Mouse (Mus musculus): Measurements from ENCODE around the gene Cdv3. TPM values are rescaled to one million over a fixed set of nuclear protein-coding genes. Genes with fewer than 3 reads are reported as not detected.
A peak's percentile ranks its signal among the peaks of the same experiment; 100 is the strongest.

Cdv3 gene
- polyA plus RNA-seq (2021) = 102 TPM

DNA sequence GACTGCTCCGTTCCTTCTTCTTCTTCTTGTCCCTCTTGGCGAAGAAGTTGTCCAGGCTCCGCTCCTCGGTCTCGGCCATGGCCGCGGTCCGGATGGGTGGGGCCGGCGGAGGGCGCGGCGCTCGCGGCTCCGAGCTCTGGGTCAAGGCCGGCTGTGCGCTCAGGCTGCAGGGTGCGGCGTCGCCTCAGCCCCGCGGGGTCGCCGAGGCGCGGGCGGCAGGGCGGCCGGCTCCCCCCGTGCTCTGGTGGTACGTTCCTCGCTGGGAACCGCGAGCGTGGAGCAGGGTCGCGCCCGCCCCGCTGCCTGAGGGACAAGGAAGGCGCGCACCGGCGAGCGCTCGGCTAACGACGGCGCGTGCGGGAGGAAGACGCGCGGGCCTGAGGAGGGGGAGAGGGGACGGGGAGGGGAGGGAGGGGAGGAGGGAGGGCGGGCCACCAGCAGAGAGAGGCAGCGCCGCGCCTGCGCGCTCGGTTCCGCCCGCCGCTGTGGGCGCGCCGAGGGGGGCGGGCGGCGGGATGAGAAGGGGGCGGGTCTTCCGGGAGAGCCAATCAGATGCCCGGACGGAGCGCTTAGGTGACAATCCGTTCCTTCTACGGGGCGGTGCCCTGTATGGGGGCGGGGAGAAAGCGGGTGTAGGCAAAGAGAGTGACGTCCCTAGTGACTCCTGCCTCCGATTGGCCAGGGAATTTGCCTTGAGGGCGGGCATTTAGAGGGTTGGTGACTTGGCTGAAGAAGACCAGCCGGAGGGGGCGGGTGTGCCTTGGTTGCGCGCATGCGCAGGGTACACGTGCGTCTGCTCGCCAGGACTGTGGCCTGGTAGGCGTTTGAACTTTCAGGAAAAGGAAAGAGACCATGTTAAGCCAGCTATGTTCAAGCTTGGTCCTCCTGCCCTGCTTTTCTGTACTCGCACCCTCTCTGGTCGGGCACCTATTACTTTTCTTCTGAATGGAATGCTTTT lies at the start of gene Cdv3:
Cdv3 (minus strand) TSS at position 551 of the 958 bp plus-strand sequence.
- no peaks in the 10 kb centered on the region for H3K27me3 ChIP-seq
- DNase-seq (ENCODE audit: low read depth, low spot score) = peak; percentile 98
- peak; percentile 97 for ATAC-seq
- no peak for TF ChIP-seq CTCF (IDR thresholded peaks at IDR 0.05)
- POLR2A ChIA-PET = interaction anchor here (0.7 to 1.2 kb wide), 2 partner anchors 66 to 158 kb away, joined by 3 to 4 read pairs; no protein-coding TSS in a partner anchor
- in situ Hi-C loops (cut with MboI; ENCODE audit: low pct_unique_long_range_greater_than_20kb) = loop anchor here (25.0 kb wide), 1 partner anchor 647 kb away; the partner anchor contains the start of gene Nphp3
- CTCF ChIA-PET = no interaction called here

DNA sequence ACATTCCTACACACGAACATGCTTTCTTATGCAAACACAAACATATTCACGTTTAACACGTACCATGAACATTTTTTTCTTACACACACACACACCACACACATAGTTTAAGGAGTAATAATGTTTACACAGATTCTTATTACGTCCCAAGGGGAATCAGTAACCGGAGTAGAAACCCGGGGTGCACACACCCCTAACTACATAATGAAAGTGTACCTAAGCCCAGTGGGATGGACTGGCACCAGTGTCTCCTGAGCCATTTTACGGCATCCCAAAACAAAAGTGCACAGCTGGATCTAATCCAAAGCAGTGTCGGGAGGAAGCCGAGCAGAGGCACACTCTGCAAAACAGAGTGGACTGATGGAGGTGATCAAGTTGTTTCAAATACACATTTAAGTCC lies 47.8 kb upstream of the Cdv3 start:
- ATAC-seq = no peak
- CTCF ChIA-PET = interaction anchor here (1.2 kb wide), 1 partner anchor 34 kb away, joined by 4 read pairs; no protein-coding TSS in a partner anchor
- no peak for TF ChIP-seq CTCF (IDR thresholded peaks at IDR 0.05)
- in situ Hi-C loops (cut with MboI; ENCODE audit: low pct_unique_long_range_greater_than_20kb) = no loop called here
- DNase-seq (ENCODE audit: low read depth, low spot score) = no peak
- POLR2A ChIA-PET = no interaction called here
- H3K27me3 ChIP-seq = no peaks in the 10 kb centered on the region

DNA sequence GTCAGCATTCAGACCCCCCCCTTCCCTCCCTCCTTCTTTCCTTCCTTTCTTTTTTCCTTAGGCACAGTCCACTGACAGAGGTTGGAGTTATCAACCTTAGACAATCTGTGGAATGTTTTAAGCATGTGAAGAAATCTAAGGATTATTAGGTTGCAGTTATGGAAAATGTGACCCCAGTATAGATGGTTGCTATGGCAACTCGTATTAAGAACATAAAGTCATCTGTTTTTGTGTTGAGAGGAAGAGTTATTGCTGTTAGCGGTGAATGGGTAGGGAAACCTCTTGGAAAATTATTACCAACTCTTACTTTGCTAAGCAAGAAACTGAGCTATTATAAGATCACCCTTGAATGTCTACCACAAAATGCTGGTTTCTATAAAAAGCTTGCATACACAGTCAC lies 43.5 kb upstream of the Cdv3 start:
- ATAC-seq (no peak), DNase-seq (ENCODE audit: low read depth, low spot score) (no peak)
- POLR2A ChIA-PET = no interaction called here
- no peak for TF ChIP-seq CTCF (IDR thresholded peaks at IDR 0.05)
- no peaks in the 10 kb centered on the region for H3K27me3 ChIP-seq
- in situ Hi-C loops (cut with MboI; ENCODE audit: low pct_unique_long_range_greater_than_20kb) = no loop called here
- CTCF ChIA-PET = no interaction called here

DNA sequence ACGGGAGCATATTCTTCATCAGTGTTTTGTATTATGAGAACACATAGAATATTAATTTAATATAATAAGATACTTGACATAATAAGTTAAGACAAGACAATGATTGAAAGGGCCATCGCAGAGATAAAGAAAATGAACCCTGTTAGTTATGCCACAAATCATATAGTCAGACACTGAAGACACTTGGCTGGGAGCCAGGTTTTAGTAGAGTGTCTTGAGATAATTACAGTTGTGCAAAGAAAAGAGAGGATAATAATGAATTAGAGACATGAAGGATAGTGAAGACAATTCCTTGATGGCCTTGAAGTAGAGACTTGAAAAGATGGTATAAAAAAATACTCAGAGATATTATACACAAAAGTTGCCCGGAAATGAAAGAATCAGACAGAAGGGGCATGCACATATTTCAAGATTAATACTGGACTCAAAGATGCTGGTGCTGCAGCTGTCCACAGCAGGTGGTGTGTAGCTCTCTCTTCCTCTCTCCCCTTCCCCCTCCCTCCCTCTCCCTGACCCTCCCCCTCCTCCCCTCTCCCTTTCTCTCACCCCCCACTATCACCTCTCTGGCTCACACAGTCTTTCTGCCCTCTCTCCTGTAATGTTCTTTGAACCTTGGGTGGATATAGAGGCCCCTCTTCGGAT lies 42.6 kb upstream of the Cdv3 start:
- in situ Hi-C loops (cut with MboI; ENCODE audit: low pct_unique_long_range_greater_than_20kb) = no loop called here
- ATAC-seq (no peak), DNase-seq (ENCODE audit: low read depth, low spot score) (no peak)
- ChIA-PET CTCF (no interaction called here), POLR2A (no interaction called here)
- TF ChIP-seq CTCF (IDR thresholded peaks at IDR 0.05) = no peak
- no peaks in the 10 kb centered on the region for H3K27me3 ChIP-seq

DNA sequence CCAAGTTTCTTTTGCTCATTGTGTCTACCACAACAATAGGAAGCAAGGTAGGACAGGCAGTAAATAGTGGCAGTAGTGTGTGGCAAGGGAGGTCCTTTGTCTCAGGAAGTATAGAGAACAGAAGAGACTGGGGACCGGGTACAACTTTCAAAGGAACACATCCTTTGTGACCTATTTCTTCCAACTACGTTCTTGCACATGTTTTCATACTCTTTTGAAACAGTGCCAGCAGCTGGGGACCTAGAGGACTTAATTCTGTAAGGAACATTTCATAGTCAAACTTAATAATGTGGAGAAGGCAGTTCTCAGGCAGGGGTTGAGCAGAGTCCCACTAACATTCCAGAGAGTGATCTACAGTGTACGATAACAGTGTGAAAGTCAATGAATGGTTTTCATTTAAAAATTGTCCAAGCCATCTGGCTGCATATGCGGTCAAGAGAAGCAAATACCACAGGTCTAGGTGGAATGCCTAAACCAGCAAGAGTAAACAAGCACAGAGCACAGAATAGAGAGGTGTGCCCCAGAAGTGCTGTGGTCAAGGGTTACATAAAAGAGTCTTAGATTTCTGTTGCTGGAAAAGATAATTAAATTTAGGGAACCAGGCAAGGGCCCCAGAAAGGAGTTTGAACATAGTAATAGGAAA lies 37.8 kb upstream of the Cdv3 start:
- ATAC-seq = no peak

DNA sequence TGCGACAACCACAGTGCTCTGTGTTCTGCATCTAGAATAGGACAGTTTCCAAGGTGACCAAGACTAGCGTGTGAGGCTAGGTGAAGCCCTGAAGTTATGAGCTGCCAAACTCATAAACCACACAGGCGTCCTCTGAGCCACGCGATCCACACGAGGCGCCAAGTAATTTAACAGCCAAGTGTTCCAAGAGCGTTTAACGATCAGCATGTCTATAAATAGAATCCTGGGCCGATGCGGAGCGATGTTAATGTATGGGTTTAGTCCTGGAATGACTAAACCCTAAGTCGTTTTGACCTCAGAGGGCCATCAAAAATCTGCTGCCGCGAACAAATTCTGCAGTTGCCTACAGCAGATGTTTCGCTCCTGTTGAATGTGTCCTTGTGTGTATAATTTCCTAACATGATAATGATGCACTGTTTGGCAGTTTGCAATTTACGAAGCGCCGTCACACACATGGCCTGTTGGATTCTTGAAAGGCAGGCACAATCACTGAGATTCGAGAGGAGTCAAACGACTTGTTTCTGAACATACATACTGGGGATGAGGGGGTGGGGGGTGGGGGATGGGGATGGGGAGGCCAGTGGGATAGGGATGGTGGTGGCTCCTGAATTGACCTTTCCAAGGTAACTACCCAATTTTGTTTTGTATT lies 33.0 kb upstream of the Cdv3 start:
- no peak for DNase-seq (ENCODE audit: low read depth, low spot score)
- ChIA-PET CTCF (no interaction called here), POLR2A (no interaction called here)
- ATAC-seq = no peak
- in situ Hi-C loops (cut with MboI; ENCODE audit: low pct_unique_long_range_greater_than_20kb) = no loop called here
- TF ChIP-seq CTCF (IDR thresholded peaks at IDR 0.05) = no peak
- H3K27me3 ChIP-seq = no peaks in the 10 kb centered on the region

More for the DNA sequence above, 37.8 kb upstream of the Cdv3 start:
- ChIA-PET POLR2A (no interaction called here), CTCF (no interaction called here)
- in situ Hi-C loops (cut with MboI; ENCODE audit: low pct_unique_long_range_greater_than_20kb) = no loop called here
- no peak for DNase-seq (ENCODE audit: low read depth, low spot score)
- no peaks in the 10 kb centered on the region for H3K27me3 ChIP-seq
- no peak for TF ChIP-seq CTCF (IDR thresholded peaks at IDR 0.05)

DNA sequence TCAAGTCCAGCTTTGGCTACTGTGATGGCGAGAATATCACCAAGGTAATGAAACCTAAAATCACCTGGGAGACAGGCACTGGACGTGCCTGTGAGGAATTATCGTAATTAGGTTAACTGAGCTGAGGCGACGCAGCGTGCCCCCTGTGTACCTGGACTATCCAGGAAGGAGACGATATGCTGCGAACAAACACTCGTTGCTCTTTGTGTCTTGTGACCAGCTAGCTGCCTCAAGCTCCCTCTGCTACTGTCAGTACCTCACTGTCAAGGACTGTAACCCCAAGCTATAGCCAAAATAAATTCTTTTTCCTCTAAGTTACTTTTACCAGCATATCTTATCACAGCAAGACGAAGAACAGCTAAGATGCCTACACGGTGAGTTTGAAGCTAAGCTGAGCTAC lies 27.6 kb upstream of the Cdv3 start:
- CTCF ChIA-PET = interaction anchor here (1.2 to 2.0 kb wide), 3 partner anchors 14 to 17 kb away, joined by 3 to 5 read pairs (median 3); no protein-coding TSS in a partner anchor
- in situ Hi-C loops (cut with MboI; ENCODE audit: low pct_unique_long_range_greater_than_20kb) = no loop called here
- ATAC-seq (no peak), DNase-seq (ENCODE audit: low read depth, low spot score) (no peak)
- H3K27me3 ChIP-seq = no peaks in the 10 kb centered on the region
- POLR2A ChIA-PET = no interaction called here
- TF ChIP-seq CTCF (IDR thresholded peaks at IDR 0.05) = no peak

DNA sequence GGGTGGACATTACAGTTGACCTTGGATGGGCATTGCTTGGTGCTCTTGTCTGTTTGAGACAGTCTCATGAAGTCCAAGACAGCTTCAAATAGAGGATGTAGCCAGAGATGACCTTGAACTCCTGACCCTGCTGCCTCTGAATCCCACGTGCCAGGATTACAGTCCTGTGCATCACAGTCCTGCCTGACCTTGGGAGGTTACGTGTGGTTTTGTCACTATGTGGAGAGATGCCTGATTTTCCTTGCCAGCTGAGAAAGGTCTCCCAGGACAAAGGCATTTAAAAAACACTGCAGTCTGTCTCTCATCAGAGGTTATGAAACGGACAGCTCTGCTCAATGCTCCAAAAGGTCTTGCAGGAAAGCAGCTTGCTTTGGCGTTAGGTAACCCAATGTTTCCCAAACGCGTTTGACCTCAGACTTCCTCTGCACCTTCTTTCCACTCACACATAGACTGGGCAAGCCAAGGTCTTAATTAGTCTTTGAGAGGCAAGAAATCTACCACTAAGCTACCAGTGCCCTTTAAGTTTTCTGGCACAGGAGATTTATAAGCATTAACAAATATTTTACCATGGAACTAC lies 26.2 kb upstream of the Cdv3 start:
- POLR2A ChIA-PET = interaction anchor here (0.6 kb wide), 1 partner anchor 19 kb away, joined by 7 read pairs; no protein-coding TSS in a partner anchor
- DNase-seq (ENCODE audit: low read depth, low spot score) = no peak
- no peak for ATAC-seq
- no peak for TF ChIP-seq CTCF (IDR thresholded peaks at IDR 0.05)
- CTCF ChIA-PET = interaction anchor here (0.9 kb wide), 1 partner anchor 19 kb away, joined by 3 read pairs; no protein-coding TSS in a partner anchor
- in situ Hi-C loops (cut with MboI; ENCODE audit: low pct_unique_long_range_greater_than_20kb) = no loop called here
- H3K27me3 ChIP-seq = no peaks in the 10 kb centered on the region

DNA sequence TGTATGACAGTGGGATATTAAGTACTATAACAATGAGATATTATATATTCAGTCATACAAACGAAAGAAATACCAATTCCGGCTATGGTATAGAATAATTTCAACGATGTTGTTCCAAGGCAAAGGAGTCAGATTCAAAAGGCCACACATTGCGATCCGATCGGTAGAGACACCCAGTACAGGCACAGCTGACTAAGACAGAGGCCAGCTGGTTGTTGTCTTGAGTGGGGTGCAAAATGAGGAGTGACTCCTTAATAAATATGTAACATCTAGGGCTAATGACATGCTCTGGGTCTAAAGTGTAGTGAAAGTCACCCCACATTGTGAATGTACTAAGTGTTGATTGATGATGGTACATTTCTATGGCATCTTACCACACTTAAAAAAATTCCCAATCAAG lies 23.6 kb upstream of the Cdv3 start:
- ATAC-seq (no peak), DNase-seq (ENCODE audit: low read depth, low spot score) (no peak)
- in situ Hi-C loops (cut with MboI; ENCODE audit: low pct_unique_long_range_greater_than_20kb) = no loop called here
- TF ChIP-seq CTCF (IDR thresholded peaks at IDR 0.05) = no peak
- ChIA-PET POLR2A (no interaction called here), CTCF (no interaction called here)
- H3K27me3 ChIP-seq = no peaks in the 10 kb centered on the region
